Mouse (Mus musculus): ENCODE results near the gene Slc16a5. TPM values are rescaled to one million over a fixed set of nuclear protein-coding genes. Genes with fewer than 3 reads are reported as not detected.
"Not testable (repeated sequence)": the region's sequence is repeated elsewhere in the genome, so short reads cannot be mapped to it uniquely, and the experiment has no call there.

Slc16a5 gene
- polyA plus RNA-seq, 1 experiment from 2014 or later: not detected

- H3K4me2 ChIP-seq (replicated peaks): no peak overlapping the region
- H3K9ac ChIP-seq: no peak overlapping the region
- H3K27me3 ChIP-seq (ENCODE audit: control insufficient read depth, insufficient read depth, low read length): no peaks in the 10 kb centered on the region
- 71% methylated on average over 4 of the region's 4 CpGs for WGBS
- ATAC-seq (ENCODE audit: low FRiP score): no peak
- H3K4me3 ChIP-seq (replicated peaks; ENCODE audit: low read length): no peak overlapping the region
- H3K4me1 ChIP-seq (replicated peaks; ENCODE audit: control insufficient read depth, insufficient read depth, low read length): no peaks in the 10 kb centered on the region
- H3K36me3 ChIP-seq (replicated peaks; ENCODE audit: control insufficient read depth, insufficient read depth): no peaks in the 10 kb centered on the region
- H3K9me3 ChIP-seq (ENCODE audit: control insufficient read depth, low read length): no peaks in the 10 kb centered on the region
- no peak for DNase-seq (ENCODE audit: low spot score)
- no peak overlapping the region for H3K27ac ChIP-seq
Measured at GRCm38 (mm10) chr11:115453306-115453705, 9.0 kb upstream of the Slc16a5 start.

- 86% methylated on average over 6 of the region's 6 CpGs for WGBS
- not testable (repeated sequence) for H3K9ac ChIP-seq; H3K27ac ChIP-seq; H3K4me3 ChIP-seq (replicated peaks; ENCODE audit: low read length); H3K4me2 ChIP-seq (replicated peaks); H3K4me1 ChIP-seq (replicated peaks; ENCODE audit: control insufficient read depth, insufficient read depth, low read length); H3K27me3 ChIP-seq (ENCODE audit: control insufficient read depth, insufficient read depth, low read length); ATAC-seq (ENCODE audit: low FRiP score); DNase-seq (ENCODE audit: low spot score); H3K36me3 ChIP-seq (replicated peaks; ENCODE audit: control insufficient read depth, insufficient read depth); H3K9me3 ChIP-seq (ENCODE audit: control insufficient read depth, low read length)
Measured at GRCm38 (mm10) chr11:115454822-115455221, 7.5 kb upstream of the Slc16a5 start.

- WGBS: 89% methylated on average over 15 of the region's 15 CpGs
- no peak overlapping the region for H3K4me3 ChIP-seq (replicated peaks; ENCODE audit: low read length)
- no peak overlapping the region for H3K4me2 ChIP-seq (replicated peaks)
- H3K9ac ChIP-seq: no peak overlapping the region
- DNase-seq (ENCODE audit: low spot score) (no peak), ATAC-seq (ENCODE audit: low FRiP score) (no peak)
- H3K27me3 ChIP-seq (ENCODE audit: control insufficient read depth, insufficient read depth, low read length): no peaks in the 10 kb centered on the region
- H3K36me3 ChIP-seq (replicated peaks; ENCODE audit: control insufficient read depth, insufficient read depth): no peaks in the 10 kb centered on the region
- no peaks in the 10 kb centered on the region for H3K9me3 ChIP-seq (ENCODE audit: control insufficient read depth, low read length)
- no peaks in the 10 kb centered on the region for H3K4me1 ChIP-seq (replicated peaks; ENCODE audit: control insufficient read depth, insufficient read depth, low read length)
- no peak overlapping the region for H3K27ac ChIP-seq
Measured at GRCm38 (mm10) chr11:115455619-115456018, 6.7 kb upstream of the Slc16a5 start.

GRCm38 (mm10) chr11:115456182-115456581 lies 6.1 kb upstream of the Slc16a5 start:
- no peaks in the 10 kb centered on the region for H3K4me1 ChIP-seq (replicated peaks; ENCODE audit: control insufficient read depth, insufficient read depth, low read length)
- ATAC-seq (ENCODE audit: low FRiP score) (no peak), DNase-seq (ENCODE audit: low spot score) (no peak)
- H3K4me2 ChIP-seq (replicated peaks): no peak overlapping the region
- H3K27me3 ChIP-seq (ENCODE audit: control insufficient read depth, insufficient read depth, low read length): no peaks in the 10 kb centered on the region
- H3K36me3 ChIP-seq (replicated peaks; ENCODE audit: control insufficient read depth, insufficient read depth): no peaks in the 10 kb centered on the region
- H3K9ac ChIP-seq: no peak overlapping the region
- 89% methylated on average over 5 of the region's 5 CpGs for WGBS
- no peak overlapping the region for H3K4me3 ChIP-seq (replicated peaks; ENCODE audit: low read length)
- H3K27ac ChIP-seq: no peak overlapping the region
- H3K9me3 ChIP-seq (ENCODE audit: control insufficient read depth, low read length): no peaks in the 10 kb centered on the region

- Histone ChIP-seq H3K27ac (no peak overlapping the region), H3K27me3 (ENCODE audit: control insufficient read depth, insufficient read depth, low read length) (no peaks in the 10 kb centered on the region), H3K9ac (no peak overlapping the region), H3K4me3 (replicated peaks; ENCODE audit: low read length) (no peak overlapping the region), H3K4me1 (replicated peaks; ENCODE audit: control insufficient read depth, insufficient read depth, low read length) (no peaks in the 10 kb centered on the region), H3K36me3 (replicated peaks; ENCODE audit: control insufficient read depth, insufficient read depth) (no peaks in the 10 kb centered on the region), H3K4me2 (replicated peaks) (no peak overlapping the region), H3K9me3 (ENCODE audit: control insufficient read depth, low read length) (no peaks in the 10 kb centered on the region)
- DNase-seq (ENCODE audit: low spot score): no peak
- no peak for ATAC-seq (ENCODE audit: low FRiP score)
- 35% methylated on average over 6 of the region's 6 CpGs for WGBS
Measured at GRCm38 (mm10) chr11:115457405-115457804, 4.9 kb upstream of the Slc16a5 start.

- 10% methylated on average over 8 of the region's 8 CpGs for WGBS
- DNase-seq (ENCODE audit: low spot score): no peak
Measured at GRCm38 (mm10) chr11:115460976-115461375, 1.3 kb upstream of the Slc16a5 start.

GRCm38 (mm10) chr11:115461846-115462242 lies 430 bp upstream of the Slc16a5 start:
- DNase-seq (ENCODE audit: low spot score) (no peak), ATAC-seq (ENCODE audit: low FRiP score) (no peak)
- Histone ChIP-seq H3K9me3 (ENCODE audit: control insufficient read depth, low read length) (no peaks in the 10 kb centered on the region), H3K36me3 (replicated peaks; ENCODE audit: control insufficient read depth, insufficient read depth) (no peaks in the 10 kb centered on the region), H3K9ac (no peak overlapping the region), H3K27ac (no peak overlapping the region), H3K4me3 (replicated peaks; ENCODE audit: low read length) (no peak overlapping the region), H3K4me1 (replicated peaks; ENCODE audit: control insufficient read depth, insufficient read depth, low read length) (no peaks in the 10 kb centered on the region), H3K4me2 (replicated peaks) (no peak overlapping the region), H3K27me3 (ENCODE audit: control insufficient read depth, insufficient read depth, low read length) (no peaks in the 10 kb centered on the region)
- WGBS: 73% methylated on average over 5 of the region's 5 CpGs

More at GRCm38 (mm10) chr11:115460976-115461375, 1.3 kb upstream of the Slc16a5 start:
- H3K4me2 ChIP-seq (replicated peaks): no peak overlapping the region
- no peaks in the 10 kb centered on the region for H3K36me3 ChIP-seq (replicated peaks; ENCODE audit: control insufficient read depth, insufficient read depth)
- H3K4me1 ChIP-seq (replicated peaks; ENCODE audit: control insufficient read depth, insufficient read depth, low read length): no peaks in the 10 kb centered on the region
- H3K9ac ChIP-seq: no peak overlapping the region
- H3K27ac ChIP-seq: no peak overlapping the region
- H3K4me3 ChIP-seq (replicated peaks; ENCODE audit: low read length): no peak overlapping the region
- ATAC-seq (ENCODE audit: low FRiP score): no peak
- H3K27me3 ChIP-seq (ENCODE audit: control insufficient read depth, insufficient read depth, low read length): no peaks in the 10 kb centered on the region
- no peaks in the 10 kb centered on the region for H3K9me3 ChIP-seq (ENCODE audit: control insufficient read depth, low read length)

GRCm38 (mm10) chr11:115463397-115463796 lies 1.1 kb downstream of the Slc16a5 start:
- 77% methylated on average over 11 of the region's 11 CpGs for WGBS
- H3K9ac ChIP-seq: no peak overlapping the region
- no peak overlapping the region for H3K4me3 ChIP-seq (replicated peaks; ENCODE audit: low read length)
- no peaks in the 10 kb centered on the region for H3K27me3 ChIP-seq (ENCODE audit: control insufficient read depth, insufficient read depth, low read length)
- no peaks in the 10 kb centered on the region for H3K9me3 ChIP-seq (ENCODE audit: control insufficient read depth, low read length)
- H3K4me1 ChIP-seq (replicated peaks; ENCODE audit: control insufficient read depth, insufficient read depth, low read length): no peaks in the 10 kb centered on the region
- no peaks in the 10 kb centered on the region for H3K36me3 ChIP-seq (replicated peaks; ENCODE audit: control insufficient read depth, insufficient read depth)
- DNase-seq (ENCODE audit: low spot score): no peak
- ATAC-seq (ENCODE audit: low FRiP score): no peak
- no peak overlapping the region for H3K27ac ChIP-seq
- no peak overlapping the region for H3K4me2 ChIP-seq (replicated peaks)

GRCm38 (mm10) chr11:115464851-115465250 lies 2.6 kb downstream of the Slc16a5 start:
- WGBS: 89% methylated on average over 8 of the region's 8 CpGs
- H3K4me1 ChIP-seq (replicated peaks; ENCODE audit: control insufficient read depth, insufficient read depth, low read length): no peaks in the 10 kb centered on the region
- H3K4me2 ChIP-seq (replicated peaks): no peak overlapping the region
- no peak overlapping the region for H3K27ac ChIP-seq
- no peaks in the 10 kb centered on the region for H3K9me3 ChIP-seq (ENCODE audit: control insufficient read depth, low read length)
- DNase-seq (ENCODE audit: low spot score) (no peak), ATAC-seq (ENCODE audit: low FRiP score) (no peak)
- H3K36me3 ChIP-seq (replicated peaks; ENCODE audit: control insufficient read depth, insufficient read depth): no peaks in the 10 kb centered on the region
- H3K4me3 ChIP-seq (replicated peaks; ENCODE audit: low read length): no peak overlapping the region
- no peak overlapping the region for H3K9ac ChIP-seq
- H3K27me3 ChIP-seq (ENCODE audit: control insufficient read depth, insufficient read depth, low read length): no peaks in the 10 kb centered on the region

GRCm38 (mm10) chr11:115467217-115467618 lies 4.9 kb downstream of the Slc16a5 start:
- no peak overlapping the region for H3K27ac ChIP-seq
- H3K4me3 ChIP-seq (replicated peaks; ENCODE audit: low read length): no peak overlapping the region
- H3K27me3 ChIP-seq (ENCODE audit: control insufficient read depth, insufficient read depth, low read length): no peaks in the 10 kb centered on the region
- ATAC-seq (ENCODE audit: low FRiP score) (no peak), DNase-seq (ENCODE audit: low spot score) (no peak)
- WGBS: 46% methylated on average over 4 of the region's 4 CpGs
- H3K36me3 ChIP-seq (replicated peaks; ENCODE audit: control insufficient read depth, insufficient read depth): no peaks in the 10 kb centered on the region
- no peaks in the 10 kb centered on the region for H3K9me3 ChIP-seq (ENCODE audit: control insufficient read depth, low read length)
- H3K4me1 ChIP-seq (replicated peaks; ENCODE audit: control insufficient read depth, insufficient read depth, low read length): no peaks in the 10 kb centered on the region
- H3K4me2 ChIP-seq (replicated peaks): no peak overlapping the region
- no peak overlapping the region for H3K9ac ChIP-seq
